Mouse (Mus musculus) stomach, postnatal 0 days (tissue): ENCODE measurements at regions not wholly inside any gene's neighbourhood (a gene's known extent, or its start where the extent isn't known, plus 50 kb on each side); places are given as distances from the start of the nearest gene placed in this dataset.

Experiments
- CTCF ChIP-seq: IDR thresholded peaks from 2 replicates; pipeline ENCODE4 v1.5.1; 2016; ENCODE audit warnings: antibody characterized with exemption, low read depth, mild to moderate bottlenecking, moderate library complexity
- EP300 ChIP-seq: optimal IDR thresholded peaks from 2 replicates; pipeline ENCODE3; 2016; ENCODE audit warnings: antibody characterized with exemption

- TF ChIP-seq EP300 (no peak), CTCF (no peak)
These were observed 727.9 kb upstream of the Lrrc6 start for GRCm38 (mm10) chr15:67228633-67229032.
